Mouse (Mus musculus) right cerebral cortex, postnatal 4 days (tissue): Measurements from ENCODE around the gene Nanos3.

Source experiments
- DNase-seq: peaks from one replicate; pipeline ENCODE4 v3.0.0-alpha.2; 2022

Nanos3 gene

GRCm38 (mm10) chr8:84182833-84183232, 2.2 kb downstream of the Nanos3 start:
- no peak for DNase-seq

- peak; percentile 53 for DNase-seq
Measured at GRCm38 (mm10) chr8:84180530-84181190, 4.4 kb downstream of the Nanos3 start.

- no peak for DNase-seq
Measured at GRCm38 (mm10) chr8:84179946-84180345, 5.1 kb downstream of the Nanos3 start.

GRCm38 (mm10) chr8:84178592-84178991, 6.4 kb downstream of the Nanos3 start:
- DNase-seq: no peak

- DNase-seq: no peak
Measured at GRCm38 (mm10) chr8:84177405-84177804, 7.6 kb downstream of the Nanos3 start.

DNA sequence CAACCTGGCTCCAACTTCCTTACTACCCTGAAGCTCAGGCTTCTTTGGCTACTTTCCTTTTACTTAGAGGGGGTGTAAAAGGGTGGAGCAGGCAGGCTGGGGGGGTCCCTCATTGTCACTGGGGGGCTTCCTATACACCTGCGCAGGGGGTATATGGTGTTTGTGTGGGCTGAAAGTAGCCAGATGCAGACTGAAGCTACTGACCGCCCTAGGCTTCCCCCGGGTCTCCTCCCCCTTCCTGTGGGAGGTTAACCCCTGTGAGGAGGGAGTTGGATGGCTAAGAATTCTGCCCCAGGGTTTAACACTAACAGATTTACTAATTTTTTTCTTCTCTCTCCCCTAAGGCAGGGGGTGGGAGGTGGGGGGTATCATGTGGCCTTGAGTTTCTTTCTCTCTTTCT, 8.5 kb downstream of the Nanos3 start:
- DNase-seq: no peak

DNA sequence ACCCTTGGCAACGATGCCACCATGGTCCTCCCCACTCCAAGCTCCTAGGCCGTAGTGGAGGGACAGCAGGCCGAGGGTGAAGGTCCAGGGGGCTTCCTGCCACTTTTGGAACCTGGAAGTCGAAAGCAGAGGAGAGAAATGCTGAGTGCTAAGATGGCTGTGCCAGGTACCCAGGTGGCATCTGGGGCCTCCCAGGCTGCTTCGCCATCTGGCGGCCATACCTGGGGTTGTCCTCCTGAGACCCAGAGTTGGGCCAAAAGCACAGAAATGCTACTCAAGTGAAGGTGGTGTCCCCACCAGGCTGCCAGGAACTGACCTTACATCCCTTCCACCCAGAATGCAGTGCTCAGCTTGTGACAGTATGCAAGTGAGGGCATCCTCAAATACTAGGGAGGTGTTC, 11.2 kb downstream of the Nanos3 start:
- no peak for DNase-seq

DNA sequence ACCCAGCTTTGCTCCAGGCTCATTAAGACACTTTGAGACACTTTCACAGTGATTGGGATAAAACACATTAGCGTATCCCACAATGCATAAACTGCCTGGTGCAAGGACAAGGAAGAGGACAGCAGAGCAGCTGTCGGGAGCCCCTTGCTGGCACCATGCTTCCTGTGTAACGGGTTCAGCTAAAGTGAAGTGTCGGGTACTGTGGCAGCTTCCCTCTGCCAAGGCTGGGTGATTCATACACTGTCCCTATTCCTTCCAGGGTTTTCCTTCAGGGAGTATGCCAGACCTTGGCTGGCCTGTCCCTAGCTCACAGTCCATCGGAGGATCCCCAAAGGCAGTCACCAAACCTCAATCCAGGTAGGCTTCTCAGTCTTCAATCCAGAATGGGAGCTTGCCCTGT, 14.9 kb downstream of the Nanos3 start:
- DNase-seq: no peak

DNA sequence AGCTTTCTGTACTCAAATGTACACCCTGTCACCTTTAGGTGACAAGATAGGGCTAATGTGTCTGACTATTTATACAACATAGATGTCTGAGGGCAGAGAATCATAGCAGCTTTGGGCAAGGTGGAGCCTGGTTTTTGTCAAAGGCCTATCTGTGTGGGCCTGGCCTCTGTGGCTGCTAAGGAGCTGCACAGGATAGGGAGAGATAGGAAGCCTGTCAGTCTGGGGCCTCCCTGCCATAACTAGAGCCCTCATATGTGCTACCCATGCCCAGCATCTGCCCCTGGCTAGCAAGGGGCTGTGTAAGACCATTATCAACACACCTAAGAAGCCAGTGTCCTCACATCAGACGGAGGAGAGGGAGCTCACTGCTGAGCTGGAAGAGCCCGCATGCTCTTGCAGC, 17.3 kb downstream of the Nanos3 start:
- DNase-seq: no peak

GRCm38 (mm10) chr8:84157620-84158019, 27.4 kb downstream of the Nanos3 start:
- DNase-seq: no peak

- no peak for DNase-seq
Measured at GRCm38 (mm10) chr8:84149181-84149580, 35.8 kb downstream of the Nanos3 start.

GRCm38 (mm10) chr8:84148531-84148850, 36.5 kb downstream of the Nanos3 start:
- no peak for DNase-seq

DNA sequence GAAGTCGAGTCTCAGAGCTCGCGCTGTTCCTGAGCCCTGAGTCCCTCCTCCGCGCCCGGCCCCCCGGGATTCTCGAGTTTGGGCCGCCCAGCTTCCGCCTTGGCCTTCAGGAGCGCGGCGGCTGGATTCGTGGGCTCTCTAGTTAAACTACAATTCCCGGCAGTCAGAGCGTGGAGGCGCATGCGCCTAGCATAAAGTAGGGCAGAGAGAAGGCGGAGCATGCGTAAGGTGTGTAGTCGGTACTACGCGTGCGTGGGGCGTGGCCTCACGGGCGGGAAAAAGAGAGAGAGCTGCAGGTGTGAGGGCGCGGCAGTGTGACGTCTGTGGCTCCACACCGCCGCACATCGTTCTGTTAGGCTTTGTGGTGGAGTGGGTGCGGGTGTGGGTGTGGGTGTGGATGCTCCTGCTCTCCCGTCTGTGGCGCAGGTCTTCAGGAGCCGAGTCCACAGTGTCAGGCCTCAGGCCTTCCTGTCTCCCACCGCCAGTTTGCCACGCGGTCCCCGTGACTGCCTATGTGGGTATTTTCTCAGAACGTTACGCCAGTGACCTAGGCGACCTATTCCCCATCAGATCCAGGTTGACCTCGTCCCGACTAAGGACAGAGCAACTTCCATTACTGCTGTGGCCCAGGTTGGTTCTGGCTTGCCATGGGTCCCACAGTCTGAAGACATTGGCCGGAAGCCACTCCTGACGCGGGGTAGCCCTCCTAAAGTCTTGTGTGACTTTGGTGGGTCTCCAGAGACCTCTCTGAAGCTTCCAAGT, 37.1 kb downstream of the Nanos3 start, which contains the start of the genes Cc2d1a and 4930432K21Rik:
TSS of gene Cc2d1a (minus strand) at position 168 of the 762 bp plus-strand sequence.
TSS of gene 4930432K21Rik (plus strand) at position 257 of the 762 bp plus-strand sequence.
- peak; percentile 89 for DNase-seq

GRCm38 (mm10) chr8:84147324-84147766, 37.7 kb downstream of the Nanos3 start:
- no peak for DNase-seq

DNA sequence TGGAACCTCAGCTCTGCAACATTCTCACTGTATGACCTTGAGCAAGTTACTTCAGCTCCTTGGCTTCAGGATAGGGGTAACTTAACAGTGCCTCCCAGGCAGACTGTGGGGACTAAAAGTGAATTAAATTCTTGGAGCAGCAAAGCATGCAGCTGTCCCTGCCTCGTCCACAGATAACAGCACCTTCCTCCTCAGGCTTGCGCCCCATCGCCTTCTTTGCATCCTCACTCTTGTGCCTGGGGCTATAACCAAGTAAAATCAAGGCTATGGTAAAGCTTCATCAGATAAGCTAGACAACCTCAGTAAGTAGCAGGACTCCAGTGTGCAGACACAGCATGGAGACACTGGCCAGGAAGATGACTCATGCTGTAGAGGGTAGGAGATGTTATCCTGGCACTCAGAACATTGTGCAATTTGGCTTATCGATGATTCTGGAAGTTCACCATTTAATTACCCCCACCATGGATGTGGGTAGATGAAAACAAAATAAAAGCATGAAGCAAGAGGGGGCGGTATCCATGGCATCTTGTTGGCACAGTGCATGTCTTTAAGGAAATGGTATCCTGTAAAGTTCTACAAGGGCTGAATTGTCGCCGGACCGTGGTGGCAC, 40.3 kb downstream of the Nanos3 start:
- DNase-seq: no peak

- DNase-seq: no peak
Measured at GRCm38 (mm10) chr8:84140838-84141237, 44.2 kb downstream of the Nanos3 start.

GRCm38 (mm10) chr8:84137848-84138247, 47.2 kb downstream of the Nanos3 start:
- DNase-seq: no peak

- DNase-seq: no peak
Measured at GRCm38 (mm10) chr8:84132225-84132624, 52.8 kb downstream of the Nanos3 start.

- DNase-seq: no peak
Measured at GRCm38 (mm10) chr8:84130806-84131205, 54.2 kb downstream of the Nanos3 start.

DNA sequence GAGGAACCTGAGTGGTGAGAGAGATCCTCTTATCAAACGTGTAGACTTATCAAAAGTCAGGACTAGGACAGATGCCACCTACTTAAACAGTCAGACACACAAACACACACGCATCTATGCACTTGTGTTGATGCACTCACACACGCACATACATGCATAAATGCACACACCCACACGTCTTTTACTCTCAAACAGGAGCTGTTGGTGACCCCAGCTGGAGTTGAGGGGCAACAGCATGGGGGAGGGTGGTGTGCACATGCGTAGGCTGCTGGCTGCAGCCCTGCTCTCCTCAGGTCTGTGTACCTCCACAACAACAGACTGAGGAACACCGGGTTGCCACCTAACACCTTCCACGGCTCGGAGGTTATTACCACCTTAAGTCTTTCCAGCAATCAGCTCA, 56.7 kb downstream of the Nanos3 start:
- no peak for DNase-seq

DNA sequence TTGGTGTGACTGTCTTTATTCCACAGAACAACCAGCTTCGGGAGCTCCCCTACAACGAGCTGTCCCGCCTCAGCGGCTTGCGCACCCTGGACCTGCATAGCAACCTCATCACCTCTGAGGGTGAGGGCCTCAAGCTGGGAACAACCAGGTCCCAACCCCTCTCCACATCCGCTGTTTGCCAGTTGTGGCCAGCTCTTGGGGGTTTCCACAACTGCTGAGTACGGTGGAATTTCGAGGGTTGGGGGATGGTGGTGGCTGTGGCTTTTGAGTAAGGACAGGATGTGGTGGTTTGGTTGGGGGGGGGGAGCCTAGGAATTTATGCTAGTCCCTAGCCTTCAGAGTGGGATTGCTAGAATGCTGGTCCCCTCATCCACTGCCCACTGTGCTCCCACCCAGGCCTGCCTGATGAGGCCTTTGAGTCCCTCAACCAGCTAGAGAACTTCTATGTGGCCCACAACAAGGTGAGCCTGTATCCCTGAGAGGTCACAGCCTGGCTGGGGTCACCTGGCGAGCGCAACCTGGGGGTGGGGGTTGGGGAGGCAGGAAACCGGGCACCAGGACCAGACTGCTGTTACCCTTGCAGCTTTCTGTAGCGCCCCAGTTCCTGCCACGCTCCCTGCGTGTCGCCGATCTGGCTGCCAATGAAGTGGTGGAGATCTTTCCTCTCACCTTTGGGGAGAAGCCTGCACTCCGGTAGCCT, 57.7 kb downstream of the Nanos3 start:
- no peak for DNase-seq

DNA sequence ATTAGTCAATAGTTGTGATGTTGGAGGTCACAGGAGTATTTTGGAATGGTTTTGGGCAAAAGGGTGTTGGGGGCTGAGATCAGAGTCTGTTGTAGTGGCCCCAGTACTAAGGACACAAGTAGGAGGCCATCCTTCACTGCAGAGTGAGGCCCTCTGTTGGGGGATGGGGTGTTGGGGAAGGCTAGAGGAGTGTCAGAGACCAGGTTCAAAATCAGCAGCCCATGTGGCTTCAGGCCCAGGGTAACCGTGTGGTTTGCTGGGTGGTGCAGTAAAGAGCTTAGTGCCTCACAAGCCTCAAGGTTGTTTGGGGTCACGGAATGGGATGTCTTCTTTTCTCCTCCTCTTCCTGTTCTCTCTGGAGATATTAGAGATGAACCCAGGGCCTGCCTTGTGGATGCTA, 58.3 kb downstream of the Nanos3 start:
- no peak for DNase-seq

DNA sequence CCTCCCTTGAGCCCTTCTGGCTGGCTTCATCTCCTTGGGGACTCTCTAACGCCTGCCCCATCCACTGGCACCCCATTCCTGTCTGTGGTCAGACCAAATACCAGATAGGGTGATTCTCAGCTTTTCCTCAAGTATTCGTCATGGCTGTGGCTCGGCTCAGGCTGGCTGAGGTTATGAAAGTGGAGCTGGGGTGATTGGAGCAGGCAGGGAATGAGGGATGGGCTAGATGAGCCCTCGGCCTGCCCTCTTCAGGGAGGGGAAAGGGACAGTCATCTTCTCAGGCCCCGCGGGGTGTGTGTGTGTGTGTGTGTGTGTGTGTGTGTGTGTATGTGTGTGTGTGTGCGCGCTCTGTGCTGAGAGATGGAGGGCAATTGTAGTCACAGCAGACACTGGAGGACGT, 59.4 kb downstream of the Nanos3 start, which contains the start of gene Podnl1:
TSS of gene Podnl1 (plus strand) at position 334 of the 400 bp plus-strand sequence.
- DNase-seq: no peak
